Mouse (Mus musculus) heart, embryonic 16.5 days (tissue): ENCODE measurements around the gene Gm21836. TPM values are rescaled to one million over a fixed set of nuclear protein-coding genes. Genes with fewer than 3 reads are reported as not detected.
A peak's percentile ranks its signal among the peaks of the same experiment; 100 is the strongest.
"Not testable (repeated sequence)": the region's sequence is repeated elsewhere in the genome, so short reads cannot be mapped to it uniquely, and the experiment has no call there.

Experiments used
- ATAC-seq: fragments of 200-750 bp; cut with Nextera tagmentation; replicated peaks from 2 replicates; pipeline ENCODE4 v1.8.0; 2017; ENCODE audit warnings: moderate number of reproducible peaks; ENCODE audit not compliant: insufficient read depth, low FRiP score; ENCODE audit errors: extremely low read depth
- H3K27ac ChIP-seq: fragments of 300-500 bp; sonication (generic); 2 replicates; pipeline ENCODE4 v1.5.1; 2014; ENCODE audit warnings: mild to moderate bottlenecking, low read length, control low read depth, moderate library complexity
- H3K27me3 ChIP-seq: fragments of 300-500 bp; sonication (generic); 2 replicates; pipeline ENCODE4 v1.6.1; 2014; ENCODE audit warnings: low read length, mixed read lengths; ENCODE audit not compliant: control insufficient read depth, insufficient read depth
- H3K36me3 ChIP-seq: fragments of 300-500 bp; sonication (generic); 2 replicates; pipeline ENCODE4 v1.6.1; 2014; ENCODE audit not compliant: control insufficient read depth, insufficient read depth
- H3K4me1 ChIP-seq: fragments of 300-500 bp; sonication (generic); 2 replicates; pipeline ENCODE4 v1.6.1; 2014; ENCODE audit warnings: low read length, mixed read lengths; ENCODE audit not compliant: control insufficient read depth, insufficient read depth
- H3K4me2 ChIP-seq: fragments of 300-500 bp; sonication (generic); 2 replicates; pipeline ENCODE4 v1.6.1; 2014; ENCODE audit warnings: low read depth, mild to moderate bottlenecking, control low read depth, low read length
- H3K4me3 ChIP-seq: fragments of 300-500 bp; sonication (generic); 2 replicates; pipeline ENCODE4 v1.5.1; 2014; ENCODE audit warnings: mild to moderate bottlenecking, control low read depth, low read length
- H3K9ac ChIP-seq: fragments of 300-500 bp; sonication (generic); 2 replicates; pipeline ENCODE4 v1.6.1; 2014; ENCODE audit warnings: low read length, control low read depth
- H3K9me3 ChIP-seq: fragments of 300-500 bp; sonication (generic); replicated peaks from 2 replicates; pipeline ENCODE4 v1.6.1; 2016; ENCODE audit warnings: low read length; ENCODE audit not compliant: control insufficient read depth
- whole genome bisulfite sequencing: fragments of 180-500 bp; shearing (Covaris S2); extraction: QIAGEN DNeasy Blood & Tissue Kit; methylation state at CpG from one replicate; pipeline ENCODE4 v1.1.7; 2014; 5-methylcytosine and 5-hydroxymethylcytosine counted together
- polyA plus RNA-seq: library from polyadenylated mRNA; unstranded; fragments of >200 nt; fragmentation: Nextera tagmentation; extraction: Ambion mirVana; gene quantifications from 2 replicates; pipeline ENCODE4 v1.2.1, GENCODE M21; 2015

The Gm21836 gene
- polyA plus RNA-seq = not detected in 2 replicates

- H3K9me3 ChIP-seq, H3K27ac ChIP-seq, H3K4me3 ChIP-seq, H3K27me3 ChIP-seq, H3K4me1 ChIP-seq, H3K9ac ChIP-seq, H3K4me2 ChIP-seq, ATAC-seq, H3K36me3 ChIP-seq: not testable (repeated sequence)
- 82% methylated on average over 2 of the region's 2 CpGs for WGBS
Measured at GRCm38 (mm10) chr9:124493693-124494092, at the start of gene Gm21836. Gene Gm21836, minus strand, starts transcription at chr9:124493793.

GRCm38 (mm10) chr9:124480361-124480980 lies 13.1 kb downstream of the Gm21836 start:
- not testable (repeated sequence) for ATAC-seq, H3K4me3 ChIP-seq, H3K9me3 ChIP-seq, H3K27me3 ChIP-seq, H3K9ac ChIP-seq
- 48% methylated on average over 12 of the region's 15 CpGs for WGBS
- Histone ChIP-seq H3K36me3 (peaks cover 13% of the 10 kb centered on the region), H3K27ac (peak overlapping the region; percentile 57; the same call in 1 of the 2 replicates), H3K4me2 (peak overlapping the region; percentile 30; the same call in 1 of the 2 replicates), H3K4me1 (peaks cover 18% of the 10 kb centered on the region)

GRCm38 (mm10) chr9:124478081-124478480 lies 15.5 kb downstream of the Gm21836 start:
- Histone ChIP-seq H3K36me3 (peaks cover 13% of the 10 kb centered on the region), H3K27me3 (no peaks in the 10 kb centered on the region), H3K4me2 (peak overlapping the region; percentile 45), H3K9ac (no peak overlapping the region), H3K4me1 (peaks cover 18% of the 10 kb centered on the region), H3K4me3 (no peak overlapping the region), H3K27ac (peak overlapping the region; percentile 90), H3K9me3 (peaks cover 3% of the 10 kb centered on the region; the same call in 1 of the 2 replicates)
- WGBS = 11% methylated on average over 3 of the region's 3 CpGs
- peak; percentile 87 for ATAC-seq

GRCm38 (mm10) chr9:124476096-124476902 lies 17.3 kb downstream of the Gm21836 start, which contains the start of gene Ppp2r3d:
Gene Ppp2r3d, minus strand, starts transcription at chr9:124476898.
- WGBS = 96% methylated on average over 22 of the region's 22 CpGs
- no peak within 1 kb of the TSS for H3K9ac ChIP-seq
- H3K9me3 ChIP-seq = peaks cover 3% of the 10 kb centered on the region; the same call in 1 of the 2 replicates
- H3K27ac ChIP-seq = peak within 1 kb of the TSS; percentile 90
- H3K4me2 ChIP-seq = peak within 1 kb of the TSS; percentile 23; the same call in 1 of the 2 replicates
- H3K36me3 ChIP-seq = peaks cover 13% of the 10 kb centered on the region
- H3K4me3 ChIP-seq = no peak within 1 kb of the TSS
- no peaks in the 10 kb centered on the region for H3K27me3 ChIP-seq
- no peak for ATAC-seq
- peaks cover 18% of the 10 kb centered on the region for H3K4me1 ChIP-seq

- WGBS = 87% methylated on average over 15 of the region's 15 CpGs
- peaks cover 15% of the 10 kb centered on the region for H3K4me1 ChIP-seq
- no peak overlapping the region for H3K4me2 ChIP-seq
- H3K27ac ChIP-seq = no peak overlapping the region
- no peak overlapping the region for H3K4me3 ChIP-seq
- H3K27me3 ChIP-seq = no peaks in the 10 kb centered on the region
- H3K36me3 ChIP-seq = peaks cover 13% of the 10 kb centered on the region
- H3K9ac ChIP-seq = no peak overlapping the region
- H3K9me3 ChIP-seq = peaks cover 3% of the 10 kb centered on the region; the same call in 1 of the 2 replicates
- no peak for ATAC-seq
Measured at GRCm38 (mm10) chr9:124475689-124476088, 17.9 kb downstream of the Gm21836 start.

GRCm38 (mm10) chr9:124456572-124456971 lies 37.0 kb downstream of the Gm21836 start:
- no peak overlapping the region for H3K9ac ChIP-seq
- H3K4me3 ChIP-seq = no peak overlapping the region
- 3% methylated on average over 1 of the region's 1 CpGs for WGBS
- no peaks in the 10 kb centered on the region for H3K4me1 ChIP-seq
- no peaks in the 10 kb centered on the region for H3K9me3 ChIP-seq
- peak; percentile 63; the same call in 1 of the 2 replicates for ATAC-seq
- no peak overlapping the region for H3K4me2 ChIP-seq
- no peaks in the 10 kb centered on the region for H3K36me3 ChIP-seq
- no peaks in the 10 kb centered on the region for H3K27me3 ChIP-seq
- H3K27ac ChIP-seq = no peak overlapping the region

Other genes starting within 250 kb of the Gm21836 start
- gene 2010315B03Rik, start 181.1 kb downstream of the Gm21836 start, polyA plus RNA-seq = 9.7 and 10.5 TPM in 2 replicates
- 143 TPM in 2 replicates for gene Ppp2r3d, start 16.9 kb downstream of the Gm21836 start, polyA plus RNA-seq